Mouse (Mus musculus) liver, embryonic 13.5 days (tissue): ENCODE measurements around the gene Six2. TPM values are rescaled to one million over a fixed set of nuclear protein-coding genes. Genes with fewer than 3 reads are reported as not detected.

Experiments
- ATAC-seq: fragments of 200-750 bp; cut with Nextera tagmentation; 2 replicates; pipeline ENCODE4 v1.8.0; 2017; ENCODE audit warnings: low read depth, mild to moderate bottlenecking, moderate number of reproducible peaks, moderate library complexity
- DNase-seq: peaks from one replicate; pipeline ENCODE4 v3.0.0; 2022
- H3K27ac ChIP-seq: fragments of 300-500 bp; sonication (generic); 2 replicates; pipeline ENCODE4 v1.5.1; 2015; ENCODE audit warnings: moderate library complexity, mild to moderate bottlenecking, inconsistent platforms
- H3K27me3 ChIP-seq: fragments of 300-500 bp; sonication (generic); 2 replicates; pipeline ENCODE4 v1.6.1; 2015; ENCODE audit warnings: mild to moderate bottlenecking, inconsistent platforms
- H3K36me3 ChIP-seq: fragments of 300-500 bp; sonication (generic); 2 replicates; pipeline ENCODE4 v1.6.1; 2015; ENCODE audit warnings: mild to moderate bottlenecking, inconsistent platforms
- H3K4me1 ChIP-seq: fragments of 300-500 bp; sonication (generic); replicated peaks from 2 replicates; pipeline ENCODE4 v1.6.1; 2015; ENCODE audit warnings: inconsistent platforms
- H3K4me2 ChIP-seq: fragments of 300-500 bp; sonication (generic); 2 replicates; pipeline ENCODE4 v1.6.1; 2015; ENCODE audit warnings: inconsistent platforms, mild to moderate bottlenecking, moderate library complexity
- H3K4me3 ChIP-seq: fragments of 300-500 bp; sonication (generic); replicated peaks from 2 replicates; pipeline ENCODE4 v1.5.1; 2015; ENCODE audit warnings: mild to moderate bottlenecking, inconsistent platforms
- H3K9ac ChIP-seq: fragments of 300-500 bp; sonication (generic); 2 replicates; pipeline ENCODE4 v1.6.1; 2015; ENCODE audit warnings: mild to moderate bottlenecking, inconsistent platforms
- H3K9me3 ChIP-seq: fragments of 300-500 bp; sonication (generic); replicated peaks from 2 replicates; pipeline ENCODE4 v1.6.1; 2016; ENCODE audit warnings: inconsistent platforms
- WGBS: fragments of 180-500 bp; shearing (Covaris S2); methylation state at CpG from one replicate; pipeline ENCODE4 v1.1.7; 2015; ENCODE audit not compliant: insufficient replicate concordance; 5-methylcytosine and 5-hydroxymethylcytosine counted together
- polyA plus RNA-seq: library from polyadenylated mRNA; unstranded; fragments of >200 nt; fragmentation: Nextera tagmentation; extraction: Ambion mirVana; gene quantifications from 2 replicates; pipeline ENCODE4 v1.2.1, GENCODE M21; 2015

The Six2 gene
- polyA plus RNA-seq, 1 experiment from 2014 or later = not detected

- H3K27ac ChIP-seq = no peak overlapping the region
- no peak overlapping the region for H3K4me3 ChIP-seq
- DNase-seq (no peak), ATAC-seq (no peak)
- H3K4me1 ChIP-seq = no peaks in the 10 kb centered on the region
- WGBS = 12% methylated on average over 7 of the region's 7 CpGs
- H3K36me3 ChIP-seq = no peaks in the 10 kb centered on the region
- H3K27me3 ChIP-seq = peaks cover 99% of the 10 kb centered on the region
- no peak overlapping the region for H3K9ac ChIP-seq
- no peaks in the 10 kb centered on the region for H3K9me3 ChIP-seq
- no peak overlapping the region for H3K4me2 ChIP-seq
Measured at GRCm38 (mm10) chr17:85682181-85682710, 5.8 kb downstream of the Six2 start.

GRCm38 (mm10) chr17:85681741-85682140 lies 6.3 kb downstream of the Six2 start:
- WGBS = 15% methylated on average over 6 of the region's 6 CpGs
- no peaks in the 10 kb centered on the region for H3K9me3 ChIP-seq
- no peak for DNase-seq
- no peak overlapping the region for H3K9ac ChIP-seq
- peaks cover 96% of the 10 kb centered on the region for H3K27me3 ChIP-seq
- no peak overlapping the region for H3K4me2 ChIP-seq
- no peaks in the 10 kb centered on the region for H3K36me3 ChIP-seq
- H3K4me3 ChIP-seq = no peak overlapping the region
- no peak overlapping the region for H3K27ac ChIP-seq
- no peak for ATAC-seq
- no peaks in the 10 kb centered on the region for H3K4me1 ChIP-seq

GRCm38 (mm10) chr17:85680851-85681550 lies 7.1 kb downstream of the Six2 start:
- Histone ChIP-seq H3K4me2 (no peak overlapping the region), H3K4me3 (no peak overlapping the region)
- WGBS = 4% methylated on average over 19 of the region's 19 CpGs

GRCm38 (mm10) chr17:85680116-85680850 lies 7.8 kb downstream of the Six2 start:
- Histone ChIP-seq H3K27me3 (peaks cover 90% of the 10 kb centered on the region), H3K4me2 (no peak overlapping the region), H3K4me1 (no peaks in the 10 kb centered on the region), H3K9ac (no peak overlapping the region), H3K9me3 (no peaks in the 10 kb centered on the region), H3K27ac (no peak overlapping the region), H3K4me3 (no peak overlapping the region), H3K36me3 (no peaks in the 10 kb centered on the region)
- WGBS = 2% methylated on average over 21 of the region's 21 CpGs
- ATAC-seq (no peak), DNase-seq (no peak)

More at GRCm38 (mm10) chr17:85680851-85681550, 7.1 kb downstream of the Six2 start:
- Histone ChIP-seq H3K4me1 (no peaks in the 10 kb centered on the region), H3K27me3 (peaks cover 96% of the 10 kb centered on the region), H3K36me3 (no peaks in the 10 kb centered on the region), H3K9me3 (no peaks in the 10 kb centered on the region), H3K27ac (no peak overlapping the region), H3K9ac (no peak overlapping the region)
- DNase-seq (no peak), ATAC-seq (no peak)

- no peaks in the 10 kb centered on the region for H3K36me3 ChIP-seq
Measured at GRCm38 (mm10) chr17:85679651-85680050, 8.4 kb downstream of the Six2 start.

GRCm38 (mm10) chr17:85664618-85665320 lies 23.3 kb downstream of the Six2 start:
- ATAC-seq (no peak), DNase-seq (peak; percentile 31)
- Histone ChIP-seq H3K27ac (no peak overlapping the region), H3K4me2 (0 out of 2 replicates have a peak overlapping the region, but pooled peaks have one; percentile 14), H3K4me1 (no peaks in the 10 kb centered on the region), H3K4me3 (no peak overlapping the region), H3K9ac (no peak overlapping the region), H3K27me3 (peaks cover 44% of the 10 kb centered on the region), H3K9me3 (no peaks in the 10 kb centered on the region), H3K36me3 (no peaks in the 10 kb centered on the region)
- 2% methylated on average over 20 of the region's 20 CpGs for WGBS

More at GRCm38 (mm10) chr17:85679651-85680050, 8.4 kb downstream of the Six2 start:
- peaks cover 86% of the 10 kb centered on the region for H3K27me3 ChIP-seq
- no peak overlapping the region for H3K4me2 ChIP-seq
- no peak overlapping the region for H3K27ac ChIP-seq
- ATAC-seq = no peak
- H3K4me3 ChIP-seq = no peak overlapping the region
- no peaks in the 10 kb centered on the region for H3K4me1 ChIP-seq
- WGBS = 2% methylated on average over 15 of the region's 15 CpGs
- H3K9ac ChIP-seq = no peak overlapping the region
- H3K9me3 ChIP-seq = no peaks in the 10 kb centered on the region
- no peak for DNase-seq

GRCm38 (mm10) chr17:85664202-85664601 lies 23.9 kb downstream of the Six2 start:
- H3K36me3 ChIP-seq = no peaks in the 10 kb centered on the region
- H3K9me3 ChIP-seq = no peaks in the 10 kb centered on the region
- no peaks in the 10 kb centered on the region for H3K4me1 ChIP-seq
- H3K4me2 ChIP-seq = no peak overlapping the region
- DNase-seq = no peak
- WGBS = 32% methylated on average over 2 of the region's 2 CpGs
- H3K27ac ChIP-seq = no peak overlapping the region
- H3K4me3 ChIP-seq = no peak overlapping the region
- H3K9ac ChIP-seq = no peak overlapping the region
- H3K27me3 ChIP-seq = peaks cover 47% of the 10 kb centered on the region
- no peak for ATAC-seq

- WGBS = 52% methylated on average over 5 of the region's 5 CpGs
- Histone ChIP-seq H3K27me3 (peaks cover 45% of the 10 kb centered on the region), H3K9ac (no peak overlapping the region)
Measured at GRCm38 (mm10) chr17:85661521-85661920, 26.6 kb downstream of the Six2 start.

GRCm38 (mm10) chr17:85660016-85660415 lies 28.1 kb downstream of the Six2 start:
- Histone ChIP-seq H3K9me3 (no peaks in the 10 kb centered on the region), H3K4me3 (no peak overlapping the region), H3K27ac (no peak overlapping the region), H3K36me3 (no peaks in the 10 kb centered on the region), H3K27me3 (peaks cover 36% of the 10 kb centered on the region), H3K4me2 (no peak overlapping the region), H3K9ac (no peak overlapping the region), H3K4me1 (no peaks in the 10 kb centered on the region)
- ATAC-seq (no peak), DNase-seq (no peak)
- 39% methylated on average over 1 of the region's 1 CpGs for WGBS

More at GRCm38 (mm10) chr17:85661521-85661920, 26.6 kb downstream of the Six2 start:
- Histone ChIP-seq H3K4me1 (no peaks in the 10 kb centered on the region), H3K9me3 (no peaks in the 10 kb centered on the region), H3K4me2 (no peak overlapping the region), H3K4me3 (no peak overlapping the region), H3K36me3 (no peaks in the 10 kb centered on the region), H3K27ac (no peak overlapping the region)
- ATAC-seq = no peak
- no peak for DNase-seq

- 3% methylated on average over 36 of the region's 36 CpGs for WGBS
Measured at GRCm38 (mm10) chr17:85645718-85646665, 42.1 kb downstream of the Six2 start.

More at GRCm38 (mm10) chr17:85645718-85646665, 42.1 kb downstream of the Six2 start:
- H3K27me3 ChIP-seq = peaks cover 62% of the 10 kb centered on the region
- no peaks in the 10 kb centered on the region for H3K36me3 ChIP-seq
- DNase-seq (no peak), ATAC-seq (no peak)
- H3K9me3 ChIP-seq = no peaks in the 10 kb centered on the region
- H3K27ac ChIP-seq = no peak overlapping the region
- no peaks in the 10 kb centered on the region for H3K4me1 ChIP-seq
- H3K4me2 ChIP-seq = peak overlapping the region; percentile 24; the same call in 1 of the 2 replicates
- H3K9ac ChIP-seq = no peak overlapping the region
- no peak overlapping the region for H3K4me3 ChIP-seq
